Mouse (Mus musculus) embryonic stem cell, embryonic (primary cell): ENCODE data around the gene Mical1.

Source experiments
- CTCF ChIA-PET, 4 experiments: fragments of 300-600 bp in 2 of 4; fragments of 350-600 bp in 2 of 4; sonication (Branson Sonifier 250); formaldehyde crosslinking; loops; one replicate each; lab custom pipeline; 2022; ENCODE audit warnings: inconsistent platforms in 2 of 4; lab: Charles Lee
- POLR2A ChIA-PET, 4 experiments: fragments of 300-600 bp in 2 of 4; fragments of 350-600 bp in 2 of 4; sonication (Branson Sonifier 250); formaldehyde crosslinking; loops; one replicate each; lab custom pipeline; 2022; ENCODE audit warnings: antibody characterized with exemption in 4 of 4, inconsistent platforms in 1 of 4; lab: Charles Lee

The Mical1 gene

DNA sequence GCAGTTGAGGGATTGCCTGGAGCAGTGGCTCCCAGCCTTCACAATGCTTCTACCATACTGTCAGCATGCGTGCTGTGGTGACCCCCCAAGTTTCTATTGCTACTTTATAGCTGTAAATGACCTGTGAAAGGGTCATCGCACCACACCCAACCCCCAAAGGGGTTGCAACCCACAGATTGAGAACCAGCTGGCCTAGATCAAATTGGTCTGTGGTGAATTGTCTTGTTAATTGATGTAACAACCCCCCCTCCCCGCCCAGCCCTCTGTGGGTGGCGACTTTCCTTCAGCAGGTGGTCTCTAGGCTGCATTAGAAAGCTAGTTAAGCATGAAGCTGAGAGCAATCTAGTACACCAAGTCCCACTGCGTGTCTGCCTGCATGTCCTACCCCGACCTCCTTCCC is 8.8 kb upstream of the Mical1 start:
- CTCF ChIA-PET = interaction anchor here (0.6 to 1.6 kb wide), 11 partner anchors 9 to 612 kb away, joined by 3 to 9 read pairs (median 4); partner anchors contain the start of gene Mical1 (in 1 of the 4)
- POLR2A ChIA-PET = interaction anchor here (0.5 to 2.6 kb wide), 71 partner anchors 8 to 1731 kb away, joined by 3 to 70 read pairs (median 5); partner anchors contain the start of genes Zbtb24 (in 4 of the 4), Cd164 (in 3 of the 4), Mical1 (in 3 of the 4) and Ppil6 (in 3 of the 4)

GRCm38 (mm10) chr10:41470693-41471092 is 5.4 kb upstream of the Mical1 start:
- POLR2A ChIA-PET = interaction anchor here in 2 of 4 experiments (0.6 to 15.8 kb wide), 15 partner anchors 10 to 279 kb away, joined by 3 to 159 read pairs (median 6); partner anchors contain the start of genes Cd164 (in 2 of the 2), Zbtb24 (in 2 of the 2), Ppil6 (in 1 of the 2) and Smpd2 (in 1 of the 2)
- CTCF ChIA-PET = interaction anchor here in 1 of 4 experiments (1.3 kb wide), 1 partner anchor 167 kb away, joined by 3 read pairs; the partner anchor contains the start of gene Ak9

DNA sequence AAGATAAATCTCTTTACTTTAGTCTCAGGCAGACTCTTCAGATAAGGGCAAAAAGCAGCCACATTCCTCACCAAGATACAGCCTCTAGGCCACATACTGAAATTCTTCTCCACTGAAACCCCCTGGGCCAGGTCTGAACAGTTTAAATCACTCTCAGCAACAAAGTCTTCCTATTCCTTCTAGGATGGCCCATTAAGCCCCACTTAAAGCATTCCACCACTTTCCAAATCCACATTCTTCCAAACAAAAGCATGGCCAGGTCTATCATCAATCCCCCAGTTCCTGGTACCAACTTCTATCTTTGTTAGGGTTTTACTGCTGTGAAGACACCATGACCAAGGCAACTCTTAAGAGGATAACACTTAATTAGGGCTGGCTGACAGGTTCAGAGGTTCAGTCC is 3.6 kb upstream of the Mical1 start:
- ChIA-PET POLR2A (interaction anchor here in 3 of 4 experiments (0.9 to 15.8 kb wide), 20 partner anchors 9 to 47 kb away, joined by 3 to 159 read pairs (median 5); partner anchors contain the start of genes Zbtb24 (in 3 of the 3), Cd164 (in 1 of the 3), Ppil6 (in 1 of the 3) and Smpd2 (in 1 of the 3)), CTCF (no interaction called here)

DNA sequence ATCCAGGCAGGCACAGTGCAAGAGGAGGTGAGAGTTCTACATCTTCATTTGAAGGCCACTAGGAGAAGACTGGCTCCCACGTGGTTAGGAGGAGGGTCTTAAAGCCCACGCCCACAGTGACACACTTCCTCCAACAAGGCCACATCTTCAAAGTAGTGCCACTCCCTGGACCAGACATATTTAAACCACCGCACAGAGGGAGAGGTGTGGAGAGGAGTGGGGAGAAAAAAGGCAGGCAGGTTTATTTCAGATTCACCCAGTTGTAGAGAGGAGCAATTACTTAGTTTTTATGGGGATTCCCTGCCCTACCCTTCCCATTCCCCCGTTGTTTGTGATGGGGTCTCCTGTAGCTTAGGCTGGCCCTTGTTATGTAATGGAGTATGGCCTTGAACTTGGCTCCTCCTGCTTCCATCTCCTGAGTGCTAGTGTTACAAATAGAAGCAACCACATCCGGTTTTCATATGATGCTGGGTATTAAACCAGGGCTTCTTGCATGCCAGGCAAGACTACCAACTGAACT is 3.1 kb upstream of the Mical1 start:
- POLR2A ChIA-PET = interaction anchor here in 3 of 4 experiments (0.6 to 15.8 kb wide), 20 partner anchors 8 to 237 kb away, joined by 3 to 159 read pairs (median 4); partner anchors contain the start of genes Zbtb24 (in 3 of the 3), Ppil6 (in 2 of the 3), Smpd2 (in 2 of the 3) and Cd164 (in 1 of the 3)
- CTCF ChIA-PET = no interaction called here

DNA sequence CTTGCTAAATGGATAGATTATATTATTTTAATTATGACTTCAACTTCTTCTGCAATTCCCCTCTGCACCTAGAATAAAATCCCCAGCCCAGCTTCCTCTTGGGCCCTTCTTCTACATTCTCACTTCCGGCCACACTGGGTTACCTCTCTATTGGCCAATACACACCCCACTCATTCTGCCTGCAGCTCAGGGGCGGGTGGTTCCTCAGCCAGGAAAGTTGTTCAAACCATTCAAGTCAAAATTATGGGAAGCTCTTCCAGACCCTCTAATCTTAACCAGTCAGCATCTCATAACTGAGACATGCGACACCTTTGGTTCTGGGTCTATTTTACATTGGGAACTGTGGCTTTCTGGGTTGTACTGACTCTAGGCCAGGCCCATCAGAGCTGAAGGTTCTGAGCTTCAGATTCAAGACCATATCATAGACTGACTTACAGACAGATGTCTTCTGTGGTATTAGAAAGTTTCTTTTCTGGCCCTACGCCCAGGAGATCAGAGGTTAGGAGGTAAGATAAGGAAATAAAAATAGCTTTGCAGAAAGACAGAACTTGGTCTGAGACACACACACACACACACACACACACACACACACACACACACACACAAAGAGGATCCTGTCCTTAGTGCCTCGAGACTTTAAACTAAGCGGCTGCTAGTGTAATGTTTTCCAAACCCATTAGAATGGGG is 2.2 kb upstream of the Mical1 start:
- ChIA-PET CTCF (interaction anchor here in 1 of 4 experiments (0.6 kb wide), 1 partner anchor 203 kb away, joined by 3 read pairs; no protein-coding TSS in a partner anchor), POLR2A (interaction anchor here in 3 of 4 experiments (0.6 to 15.8 kb wide), 18 partner anchors 8 to 236 kb away, joined by 3 to 159 read pairs (median 4); partner anchors contain the start of genes Zbtb24 (in 3 of the 3), Cd164 (in 2 of the 3), Ppil6 (in 1 of the 3) and Smpd2 (in 1 of the 3))

GRCm38 (mm10) chr10:41474981-41475391 is 1.1 kb upstream of the Mical1 start:
- ChIA-PET CTCF (interaction anchor here in 2 of 4 experiments (0.7 to 1.4 kb wide), 2 partner anchors 40 to 205 kb away, joined by 3 read pairs; no protein-coding TSS in a partner anchor), POLR2A (interaction anchor here in 3 of 4 experiments (0.7 to 15.8 kb wide), 11 partner anchors 8 to 291 kb away, joined by 3 to 159 read pairs (median 12); partner anchors contain the start of genes Zbtb24 (in 2 of the 3), Cd164 (in 1 of the 3), Ppil6 (in 1 of the 3) and Smpd2 (in 1 of the 3))

GRCm38 (mm10) chr10:41477018-41477277 is 834 bp downstream of the Mical1 start:
- POLR2A ChIA-PET = interaction anchor here in 3 of 4 experiments (0.5 to 15.8 kb wide), 21 partner anchors 9 to 1218 kb away, joined by 4 to 159 read pairs (median 12); partner anchors contain the start of genes Cd164 (in 2 of the 3), Zbtb24 (in 2 of the 3), Ppil6 (in 1 of the 3) and Smpd2 (in 1 of the 3)
- CTCF ChIA-PET = interaction anchor here in 1 of 4 experiments (1.2 to 1.7 kb wide), 2 partner anchors 9 to 29 kb away, joined by 4 to 8 read pairs; no protein-coding TSS in a partner anchor

DNA sequence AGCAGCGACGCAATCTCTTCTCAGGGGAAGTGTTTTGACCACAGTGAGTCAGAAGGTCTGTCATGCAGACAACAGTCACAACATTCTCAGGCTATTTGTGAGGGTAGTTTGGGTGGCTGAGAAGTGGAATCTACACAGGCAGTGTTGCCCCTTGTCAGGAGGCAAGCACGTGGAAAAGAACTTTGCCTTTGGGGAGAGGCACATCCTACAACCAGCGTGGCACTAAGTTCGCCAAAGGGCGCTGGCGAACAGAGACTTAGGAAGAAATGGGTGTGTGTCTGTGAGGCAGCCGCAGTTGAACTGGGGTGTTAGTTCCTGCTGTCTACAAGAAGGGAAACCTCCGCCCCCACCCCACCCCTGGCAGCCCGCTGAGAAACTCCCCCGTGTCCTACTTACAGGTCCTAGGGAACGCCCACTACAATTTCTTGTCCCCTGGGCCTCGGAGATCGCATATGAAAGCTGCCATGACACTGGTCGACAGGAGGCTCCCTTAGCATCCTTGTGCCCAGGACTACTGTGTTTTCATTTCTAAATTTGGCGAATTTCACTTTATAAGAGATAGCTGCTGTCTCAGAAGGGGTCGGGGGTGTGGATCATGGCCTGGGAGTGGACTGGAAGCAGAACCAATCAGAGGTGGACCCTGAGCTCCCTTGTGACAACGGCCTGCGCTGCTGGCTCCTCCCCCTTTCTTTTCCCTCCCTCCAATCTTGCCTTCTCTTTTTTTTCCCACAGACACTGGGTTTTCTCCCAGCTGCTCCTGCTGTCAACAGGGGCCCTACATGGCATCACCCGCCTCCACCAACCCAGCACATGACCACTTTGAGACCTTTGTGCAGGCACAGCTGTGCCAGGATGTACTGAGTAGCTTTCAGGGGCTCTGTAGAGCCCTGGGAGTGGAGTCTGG is 1.4 kb downstream of the Mical1 start:
- POLR2A ChIA-PET = interaction anchor here (0.5 to 15.8 kb wide), 37 partner anchors 8 to 1219 kb away, joined by 3 to 159 read pairs (median 5); partner anchors contain the start of genes Cd164 (in 3 of the 4), Ppil6 (in 2 of the 4), Smpd2 (in 2 of the 4) and Zbtb24 (in 2 of the 4)
- CTCF ChIA-PET = interaction anchor here in 2 of 4 experiments (0.5 to 2.4 kb wide), 8 partner anchors 10 to 1131 kb away, joined by 3 to 13 read pairs (median 4); partner anchors contain the start of genes Ppil6 (in 1 of the 2) and Smpd2 (in 1 of the 2)

- ChIA-PET POLR2A (interaction anchor here in 3 of 4 experiments (0.8 to 15.8 kb wide), 18 partner anchors 8 to 48 kb away, joined by 3 to 159 read pairs (median 11); partner anchors contain the start of genes Ppil6 (in 3 of the 3), Smpd2 (in 3 of the 3), Zbtb24 (in 3 of the 3) and Cd164 (in 2 of the 3)), CTCF (interaction anchor here in 1 of 4 experiments (0.6 kb wide), 1 partner anchor 87 kb away, joined by 5 read pairs; no protein-coding TSS in a partner anchor)
Measured at GRCm38 (mm10) chr10:41479961-41480360, 3.8 kb downstream of the Mical1 start.

GRCm38 (mm10) chr10:41480938-41481880 is 5.1 kb downstream of the Mical1 start:
- ChIA-PET POLR2A (interaction anchor here (0.5 to 15.8 kb wide), 29 partner anchors 7 to 517 kb away, joined by 3 to 159 read pairs (median 5); partner anchors contain the start of genes Ppil6 (in 3 of the 4), Smpd2 (in 3 of the 4), Zbtb24 (in 3 of the 4) and Cd164 (in 2 of the 4)), CTCF (interaction anchor here in 2 of 4 experiments (0.5 to 1.3 kb wide), 7 partner anchors 21 to 510 kb away, joined by 3 to 5 read pairs (median 3); partner anchors contain the start of gene Zbtb24 (in 1 of the 2))

DNA sequence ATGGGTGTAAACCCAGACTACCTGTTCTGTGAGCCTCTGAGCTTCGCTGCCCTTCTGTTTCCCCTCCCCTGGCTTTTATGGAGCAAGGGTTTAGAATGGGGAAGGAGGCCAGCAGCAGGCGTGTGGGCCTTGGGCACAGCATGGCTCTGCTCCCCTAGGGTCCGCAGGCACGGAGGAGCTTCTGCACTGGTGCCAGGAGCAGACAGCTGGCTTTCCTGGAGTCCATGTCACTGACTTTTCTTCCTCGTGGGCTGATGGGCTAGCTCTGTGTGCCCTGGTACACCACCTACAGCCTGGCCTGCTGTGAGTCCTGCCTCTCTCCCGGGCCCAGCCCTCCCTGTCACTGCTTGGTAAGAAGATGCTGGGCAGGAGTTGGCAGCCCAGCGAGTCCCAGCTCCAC is 6.3 kb downstream of the Mical1 start:
- ChIA-PET CTCF (interaction anchor here in 2 of 4 experiments (0.6 to 0.7 kb wide), 2 partner anchors 36 to 200 kb away, joined by 3 to 4 read pairs; no protein-coding TSS in a partner anchor), POLR2A (interaction anchor here in 2 of 4 experiments (0.6 to 15.8 kb wide), 13 partner anchors 9 to 53 kb away, joined by 3 to 159 read pairs (median 10); partner anchors contain the start of genes Zbtb24 (in 2 of the 2) and Cd164 (in 1 of the 2))

- POLR2A ChIA-PET = interaction anchor here in 3 of 4 experiments (0.8 to 6.5 kb wide), 9 partner anchors 8 to 197 kb away, joined by 3 to 45 read pairs (median 4); partner anchors contain the start of genes Cd164 (in 1 of the 3) and Mical1 (in 1 of the 3)
Measured at GRCm38 (mm10) chr10:41485778-41486177, 9.7 kb downstream of the Mical1 start.

DNA sequence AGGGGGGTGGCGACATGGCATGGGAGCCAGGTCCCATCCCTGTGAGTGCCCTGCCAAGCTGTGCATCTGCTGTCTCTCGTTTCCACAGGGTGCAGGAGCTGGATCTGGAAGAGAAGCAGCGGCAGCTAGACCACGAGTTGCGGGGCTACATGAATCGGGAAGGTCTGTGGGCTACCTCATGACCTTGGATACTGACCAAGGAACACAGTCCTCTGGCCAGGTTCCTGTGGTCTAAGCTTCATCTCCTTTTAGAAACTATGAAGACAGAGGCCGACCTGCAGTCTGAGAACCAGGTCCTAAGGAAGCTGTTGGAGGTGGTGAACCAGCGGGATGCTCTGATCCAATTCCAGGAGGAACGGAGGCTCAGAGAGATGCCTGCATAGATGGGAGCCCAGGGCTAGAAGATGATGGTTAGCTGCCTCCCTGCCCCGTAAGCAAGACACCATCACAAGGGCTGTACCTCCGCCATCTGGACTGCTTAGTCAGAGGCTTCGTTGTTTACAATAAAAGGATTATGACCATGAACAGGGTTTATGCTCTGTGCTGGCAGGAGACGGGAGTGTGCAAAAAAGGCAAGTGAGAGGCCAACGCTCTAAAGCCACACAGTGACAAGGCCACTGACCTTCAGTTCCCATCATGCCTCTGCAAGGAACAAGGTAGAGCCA is 10.5 kb downstream of the Mical1 start:
- POLR2A ChIA-PET = interaction anchor here in 3 of 4 experiments (0.8 to 6.5 kb wide), 15 partner anchors 9 to 196 kb away, joined by 3 to 45 read pairs (median 4); partner anchors contain the start of genes Zbtb24 (in 2 of the 3), Cd164 (in 1 of the 3) and Mical1 (in 1 of the 3)
- CTCF ChIA-PET = interaction anchor here in 2 of 4 experiments (0.6 to 1.1 kb wide), 3 partner anchors 19 to 204 kb away, joined by 3 to 4 read pairs (median 4); no protein-coding TSS in a partner anchor

More at GRCm38 (mm10) chr10:41485778-41486177, 9.7 kb downstream of the Mical1 start:
- CTCF ChIA-PET = interaction anchor here in 2 of 4 experiments (0.6 to 1.1 kb wide), 2 partner anchors 51 to 205 kb away, joined by 4 read pairs; no protein-coding TSS in a partner anchor

DNA sequence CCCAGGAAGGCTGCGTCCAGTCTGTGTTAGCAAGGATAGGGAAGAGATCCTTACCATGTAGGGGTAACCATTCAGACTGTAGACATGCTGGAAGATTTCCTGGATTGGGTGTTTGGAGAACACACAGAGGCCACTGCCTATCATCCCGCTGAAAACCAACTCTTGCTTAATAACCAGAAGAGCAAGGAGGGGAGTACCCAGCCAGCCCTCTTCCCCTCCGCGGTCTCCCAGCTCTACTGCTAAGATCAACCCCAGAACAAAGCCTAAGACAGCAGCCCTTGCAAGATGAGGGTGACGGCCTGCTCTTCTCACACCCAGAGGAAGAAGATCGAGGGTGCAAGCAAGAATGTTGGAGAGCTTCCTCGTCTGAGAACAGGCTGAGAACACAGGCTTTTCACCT is 12.8 kb downstream of the Mical1 start:
- ChIA-PET POLR2A (interaction anchor here in 3 of 4 experiments (0.6 to 6.5 kb wide), 19 partner anchors 8 to 222 kb away, joined by 3 to 45 read pairs (median 5); partner anchors contain the start of genes Zbtb24 (in 3 of the 3) and Mical1 (in 1 of the 3)), CTCF (interaction anchor here in 1 of 4 experiments (1.9 kb wide), 1 partner anchor 11 kb away, joined by 8 read pairs; no protein-coding TSS in a partner anchor)
